Comparison of ENCODE assay signal across 11 mouse cellular contexts in the genomic region with DNA sequence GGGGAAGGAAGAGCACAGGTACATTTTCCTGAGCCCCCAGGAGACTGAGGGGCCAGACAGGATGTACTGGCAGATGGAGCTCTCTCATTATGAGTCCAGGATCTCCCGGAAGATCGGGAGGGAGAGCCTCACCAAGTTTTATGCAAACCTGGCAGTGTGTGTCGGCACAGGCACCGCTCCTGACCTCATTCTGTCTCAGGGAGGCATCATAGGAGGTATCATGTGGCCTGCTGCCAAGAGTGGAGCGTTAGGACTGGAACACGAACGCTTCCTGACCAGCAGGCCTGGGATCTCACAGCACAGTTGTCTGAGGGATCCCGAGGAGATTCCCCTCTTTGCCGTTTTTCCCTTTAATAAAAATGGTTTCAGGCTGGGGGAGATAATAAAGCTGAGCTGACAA. TPM values are rescaled to one million over a fixed set of nuclear protein-coding genes. Genes with fewer than 3 reads are reported as not detected.
DNase-seq lines count a peak whose midpoint lies in the region; ATAC-seq and TF ChIP-seq lines count a peak whose summit lies in the region.
"Had no signal": no experiment of that assay in that cellular context is flagged by ENCODE, and none has a peak within 500 bp of the region (broad histone marks: within the 10 kb centered on the region; RNA-seq: fewer than 3 reads in every experiment).

No protein-coding gene starts in this region.

- no peaks in the 10 kb centered on the region for H3K4me1 ChIP-seq in kidney, adult 2 months (ENCODE audit: control insufficient read depth, insufficient read depth, low read length)
- H3K4me1 ChIP-seq in hindbrain, embryonic 10.5 days (replicated peaks) = peaks cover 11% of the 10 kb centered on the region
- H3K4me1 ChIP-seq: embryonic facial prominence, embryonic 13.5 days had no signal

- no peak for TF ChIP-seq CTCF in kidney, adult 2 months (conservative IDR thresholded peaks at IDR 0.05; ENCODE audit: insufficient read depth, insufficient read length, low read depth, low read length)

- no peaks in the 10 kb centered on the region for H3K36me3 ChIP-seq in kidney, adult 2 months (ENCODE audit: control insufficient read depth, insufficient read depth, low read length)
- H3K36me3 ChIP-seq in hindbrain, embryonic 10.5 days = no peaks in the 10 kb centered on the region
- H3K36me3 ChIP-seq: embryonic facial prominence, embryonic 13.5 days; heart, embryonic 15.5 days; limb, embryonic 13.5 days had no signal

- H3K27me3 ChIP-seq in kidney, adult 2 months (replicated peaks; ENCODE audit: control insufficient read depth, insufficient read depth, low read length) = no peaks in the 10 kb centered on the region
- no peaks in the 10 kb centered on the region for H3K27me3 ChIP-seq in hindbrain, embryonic 10.5 days (ENCODE audit: insufficient read depth, poor library complexity, severe bottlenecking)
- H3K27me3 ChIP-seq: embryonic facial prominence, embryonic 13.5 days; heart, embryonic 15.5 days; limb, embryonic 13.5 days had no signal

- DNase-seq in frontal cortex, postnatal 25 days (ENCODE audit: low spot score in 2 of 2) = no peak
- peak; percentile 14 to 31 for DNase-seq in right cerebral cortex, adult 2 months (ENCODE audit: low spot score in 2 of 2)
- DNase-seq in right cerebral cortex, postnatal 25 days = no peak
- peak; percentile 84 for DNase-seq in kidney, adult 2 months
- peak; percentile 48 for DNase-seq in testis, postnatal 10 days (ENCODE audit: low spot score)
- DNase-seq in lung, postnatal 36 days = no peak
- DNase-seq in hindbrain, embryonic 10.5 days (ENCODE audit: low spot score) = no peak

- H3K9me3 ChIP-seq in hindbrain, embryonic 10.5 days = no peaks in the 10 kb centered on the region
- H3K9me3 ChIP-seq: embryonic facial prominence, embryonic 13.5 days; heart, embryonic 15.5 days; limb, embryonic 13.5 days had no signal

- peak; percentile 79 for ATAC-seq in frontal cortex, adult (ENCODE audit: low TSS enrichment)

- H3K27ac ChIP-seq in kidney, adult 2 months (ENCODE audit: insufficient read depth, low read depth, low read length) = no peak overlapping the region
- H3K27ac ChIP-seq in hindbrain, embryonic 10.5 days = no peak overlapping the region
- H3K27ac ChIP-seq: embryonic facial prominence, embryonic 13.5 days; heart, embryonic 15.5 days; limb, embryonic 13.5 days had no signal

- TF ChIP-seq POLR2A in kidney, adult 2 months (IDR thresholded peaks at IDR 0.05; ENCODE audit: low read depth, low read length) = no peak

- WGBS in kidney, adult 2 months = 34% methylated on average over 9 of the region's 9 CpGs
- 89% methylated on average over 9 of the region's 9 CpGs for WGBS in hindbrain, embryonic 10.5 days

- H3K4me3 ChIP-seq in kidney, adult 2 months (ENCODE audit: insufficient read depth, low read depth, low read length) = no peak overlapping the region
- no peak overlapping the region for H3K4me3 ChIP-seq in hindbrain, embryonic 10.5 days
- H3K4me3 ChIP-seq: embryonic facial prominence, embryonic 13.5 days; heart, embryonic 15.5 days; limb, embryonic 13.5 days had no signal

RNA-seq across cellular contexts. Expression of a gene that starts 31.6 kb away (rescaled TPM):
- polyA plus RNA-seq in kidney, adult 2 months (2012; rRNA removed) = 1.2 and 2.8 TPM in 2 replicates
- 3.6 and 5.5 TPM in 2 replicates for polyA plus RNA-seq in hindbrain, embryonic 10.5 days (2016; fragmentation: Nextera tagmentation; extraction: Ambion mirVana)

RNA-seq across cellular contexts. Expression of a gene that starts 31.8 kb away (rescaled TPM):
- 20.9 and 24.9 TPM in 2 replicates for polyA plus RNA-seq in kidney, adult 2 months (2012; rRNA removed)
- 2.6 and 3.8 TPM in 2 replicates for polyA plus RNA-seq in hindbrain, embryonic 10.5 days (2016; fragmentation: Nextera tagmentation; extraction: Ambion mirVana)

Comparison
In these comparisons a context has a peak if more than half of its experiments do, and no peak if none do; other contexts are left out.
1. DNase-seq: peak in right cerebral cortex, adult 2 months (2 of 2), kidney, adult 2 months (single experiment) and testis, postnatal 10 days (single experiment); none in frontal cortex, postnatal 25 days (0 of 2), right cerebral cortex, postnatal 25 days (single experiment), lung, postnatal 36 days (single experiment) and hindbrain, embryonic 10.5 days (single experiment).